Mouse (Mus musculus) kidney, embryonic 16.5 days (tissue): ENCODE results near the gene Rchy1. TPM values are rescaled to one million over a fixed set of nuclear protein-coding genes. Genes with fewer than 3 reads are reported as not detected.

Experiments
- ATAC-seq: fragments of 200-750 bp; cut with Nextera tagmentation; 2 replicates; pipeline ENCODE4 v1.8.0; 2017; ENCODE audit warnings: moderate TSS enrichment; ENCODE audit not compliant: low FRiP score, low TSS enrichment
- H3K27ac ChIP-seq: fragments of 300-500 bp; sonication (generic); 2 replicates; pipeline ENCODE4 v1.5.1; 2014; ENCODE audit warnings: low read length
- H3K27me3 ChIP-seq: fragments of 300-500 bp; sonication (generic); 2 replicates; pipeline ENCODE4 v1.6.1; 2014; ENCODE audit warnings: low read length, control low read depth, mixed read lengths; ENCODE audit not compliant: insufficient read depth
- H3K36me3 ChIP-seq: fragments of 300-500 bp; sonication (generic); 2 replicates; pipeline ENCODE4 v1.6.1; 2014; ENCODE audit warnings: low read length, control low read depth, mixed read lengths; ENCODE audit not compliant: insufficient read depth
- H3K4me1 ChIP-seq: fragments of 300-500 bp; sonication (generic); 2 replicates; pipeline ENCODE4 v1.6.1; 2014; ENCODE audit warnings: low read length, control low read depth, mixed read lengths; ENCODE audit not compliant: insufficient read depth
- H3K4me2 ChIP-seq: fragments of 300-500 bp; sonication (generic); replicated peaks from 2 replicates; pipeline ENCODE4 v1.6.1; 2014; ENCODE audit warnings: low read depth, low read length
- H3K4me3 ChIP-seq: fragments of 300-500 bp; sonication (generic); 2 replicates; pipeline ENCODE4 v1.5.1; 2014; ENCODE audit warnings: mild to moderate bottlenecking, low read length
- H3K9ac ChIP-seq: fragments of 300-500 bp; sonication (generic); replicated peaks from 2 replicates; pipeline ENCODE4 v1.6.1; 2014; ENCODE audit warnings: low read length
- H3K9me3 ChIP-seq: fragments of 300-500 bp; sonication (generic); 2 replicates; pipeline ENCODE4 v1.6.1; 2016; ENCODE audit warnings: low read length, control low read depth
- WGBS: fragments of 180-500 bp; shearing (Covaris S2); extraction: QIAGEN DNeasy Blood & Tissue Kit; methylation state at CpG from one replicate; pipeline ENCODE4 v1.1.7; 2014; 5-methylcytosine and 5-hydroxymethylcytosine counted together
- polyA plus RNA-seq: library from polyadenylated mRNA; unstranded; fragments of >200 nt; fragmentation: Nextera tagmentation; extraction: Ambion mirVana; gene quantifications from 2 replicates; pipeline ENCODE4 v1.2.1, GENCODE M21; 2015

Gene Rchy1
- polyA plus RNA-seq, 1 experiment from 2014 or later: 74.4 TPM

GRCm38 (mm10) chr5:91911384-91912106, 51.3 kb downstream of the Rchy1 start:
- H3K4me3 ChIP-seq: no peak overlapping the region
- H3K4me1 ChIP-seq: no peaks in the 10 kb centered on the region
- no peak overlapping the region for H3K27ac ChIP-seq
- no peak overlapping the region for H3K9ac ChIP-seq
- WGBS: 87% methylated on average over 13 of the region's 13 CpGs
- H3K36me3 ChIP-seq: no peaks in the 10 kb centered on the region
- no peaks in the 10 kb centered on the region for H3K9me3 ChIP-seq
- no peak overlapping the region for H3K4me2 ChIP-seq
- ATAC-seq: no peak
- no peaks in the 10 kb centered on the region for H3K27me3 ChIP-seq

- no peaks in the 10 kb centered on the region for H3K27me3 ChIP-seq
- no peaks in the 10 kb centered on the region for H3K9me3 ChIP-seq
- no peak overlapping the region for H3K27ac ChIP-seq
- WGBS: 84% methylated on average over 4 of the region's 4 CpGs
- H3K4me2 ChIP-seq: no peak overlapping the region
- no peaks in the 10 kb centered on the region for H3K4me1 ChIP-seq
- no peaks in the 10 kb centered on the region for H3K36me3 ChIP-seq
- H3K4me3 ChIP-seq: no peak overlapping the region
- no peak for ATAC-seq
- H3K9ac ChIP-seq: no peak overlapping the region
Measured at GRCm38 (mm10) chr5:91910616-91911015, 52.3 kb downstream of the Rchy1 start.

GRCm38 (mm10) chr5:91909010-91909620, 53.8 kb downstream of the Rchy1 start:
- Histone ChIP-seq H3K27ac (no peak overlapping the region), H3K36me3 (no peaks in the 10 kb centered on the region), H3K4me1 (no peaks in the 10 kb centered on the region), H3K27me3 (no peaks in the 10 kb centered on the region), H3K9ac (no peak overlapping the region), H3K4me3 (no peak overlapping the region), H3K9me3 (no peaks in the 10 kb centered on the region), H3K4me2 (no peak overlapping the region)
- WGBS: 51% methylated on average over 10 of the region's 10 CpGs
- no peak for ATAC-seq

Other genes starting within 250 kb of the Rchy1 start
- gene Odaph, start 24.4 kb upstream of the Rchy1 start, polyA plus RNA-seq: not detected in 2 replicates
- gene Cdkl2, start 80.8 kb upstream of the Rchy1 start, polyA plus RNA-seq: 1.6 TPM in 2 replicates
- gene G3bp2, start 120.7 kb upstream of the Rchy1 start, polyA plus RNA-seq: 155 and 169 TPM in 2 replicates
- gene Uso1, start 174.9 kb upstream of the Rchy1 start, polyA plus RNA-seq: 40.0 and 40.5 TPM in 2 replicates